Mouse (Mus musculus): ENCODE measurements around the gene Gm28053. TPM values are rescaled to one million over a fixed set of nuclear protein-coding genes. Genes with fewer than 3 reads are reported as not detected.

The Gm28053 gene
- polyA plus RNA-seq, 1 experiment from 2014 or later: 2.3 TPM

- Histone ChIP-seq H3K9ac (ENCODE audit: low read length) (peak overlapping the region; percentile 45; the same call in 1 of the 2 replicates), H3K27ac (ENCODE audit: low read length) (peak overlapping the region; percentile 82), H3K4me3 (ENCODE audit: low read length) (peak overlapping the region; percentile 39), H3K9me3 (replicated peaks; ENCODE audit: control insufficient read depth, low read length) (no peaks in the 10 kb centered on the region), H3K36me3 (ENCODE audit: control insufficient read depth, insufficient read depth) (no peaks in the 10 kb centered on the region), H3K4me1 (ENCODE audit: control insufficient read depth, insufficient read depth, low read length) (no peaks in the 10 kb centered on the region), H3K4me2 (ENCODE audit: low read depth, low read length) (peak overlapping the region; percentile 34), H3K27me3 (ENCODE audit: control insufficient read depth, insufficient read depth, low read length) (no peaks in the 10 kb centered on the region)
- 74% methylated on average over 7 of the region's 7 CpGs for WGBS
- no peak for ATAC-seq (replicated peaks; ENCODE audit: extremely low read depth, insufficient read depth, low FRiP score)
Observed at GRCm38 (mm10) chr6:48685694-48686665, 32.4 kb upstream of the Gm28053 start.

- H3K4me3 ChIP-seq (ENCODE audit: low read length): no peak overlapping the region
- no peak overlapping the region for H3K9ac ChIP-seq (ENCODE audit: low read length)
- no peak overlapping the region for H3K27ac ChIP-seq (ENCODE audit: low read length)
- peak overlapping the region; percentile 7; the same call in 1 of the 2 replicates for H3K4me2 ChIP-seq (ENCODE audit: low read depth, low read length)
- no peaks in the 10 kb centered on the region for H3K9me3 ChIP-seq (replicated peaks; ENCODE audit: control insufficient read depth, low read length)
- ATAC-seq (replicated peaks; ENCODE audit: extremely low read depth, insufficient read depth, low FRiP score): no peak
- no peaks in the 10 kb centered on the region for H3K27me3 ChIP-seq (ENCODE audit: control insufficient read depth, insufficient read depth, low read length)
- no peaks in the 10 kb centered on the region for H3K36me3 ChIP-seq (ENCODE audit: control insufficient read depth, insufficient read depth)
- 50% methylated on average over 2 of the region's 2 CpGs for WGBS
- H3K4me1 ChIP-seq (ENCODE audit: control insufficient read depth, insufficient read depth, low read length): no peaks in the 10 kb centered on the region
Observed at GRCm38 (mm10) chr6:48687077-48687476, 31.3 kb upstream of the Gm28053 start.

GRCm38 (mm10) chr6:48689320-48689719 is 29.1 kb upstream of the Gm28053 start:
- Histone ChIP-seq H3K9ac (ENCODE audit: low read length) (no peak overlapping the region), H3K4me1 (ENCODE audit: control insufficient read depth, insufficient read depth, low read length) (no peaks in the 10 kb centered on the region), H3K4me3 (ENCODE audit: low read length) (no peak overlapping the region), H3K27ac (ENCODE audit: low read length) (no peak overlapping the region), H3K36me3 (ENCODE audit: control insufficient read depth, insufficient read depth) (no peaks in the 10 kb centered on the region), H3K9me3 (replicated peaks; ENCODE audit: control insufficient read depth, low read length) (no peaks in the 10 kb centered on the region), H3K27me3 (ENCODE audit: control insufficient read depth, insufficient read depth, low read length) (no peaks in the 10 kb centered on the region), H3K4me2 (ENCODE audit: low read depth, low read length) (no peak overlapping the region)
- WGBS: 67% methylated on average over 2 of the region's 2 CpGs
- ATAC-seq (replicated peaks; ENCODE audit: extremely low read depth, insufficient read depth, low FRiP score): no peak

- H3K9ac ChIP-seq (ENCODE audit: low read length): no peak overlapping the region
Observed at GRCm38 (mm10) chr6:48692962-48693361, 25.4 kb upstream of the Gm28053 start.

GRCm38 (mm10) chr6:48696830-48697554 is 21.4 kb upstream of the Gm28053 start:
- no peak overlapping the region for H3K9ac ChIP-seq (ENCODE audit: low read length)
- no peaks in the 10 kb centered on the region for H3K4me1 ChIP-seq (ENCODE audit: control insufficient read depth, insufficient read depth, low read length)
- no peak overlapping the region for H3K4me2 ChIP-seq (ENCODE audit: low read depth, low read length)
- peaks cover under 1% of the 10 kb centered on the region; the same call in 1 of the 2 replicates for H3K36me3 ChIP-seq (ENCODE audit: control insufficient read depth, insufficient read depth)
- peak overlapping the region; percentile 49 for H3K27ac ChIP-seq (ENCODE audit: low read length)
- no peak for ATAC-seq (replicated peaks; ENCODE audit: extremely low read depth, insufficient read depth, low FRiP score)
- no peaks in the 10 kb centered on the region for H3K9me3 ChIP-seq (replicated peaks; ENCODE audit: control insufficient read depth, low read length)
- no peak overlapping the region for H3K4me3 ChIP-seq (ENCODE audit: low read length)
- H3K27me3 ChIP-seq (ENCODE audit: control insufficient read depth, insufficient read depth, low read length): no peaks in the 10 kb centered on the region
- 72% methylated on average over 4 of the region's 4 CpGs for WGBS

More at GRCm38 (mm10) chr6:48692962-48693361, 25.4 kb upstream of the Gm28053 start:
- no peak for ATAC-seq (replicated peaks; ENCODE audit: extremely low read depth, insufficient read depth, low FRiP score)
- Histone ChIP-seq H3K4me3 (ENCODE audit: low read length) (no peak overlapping the region), H3K4me2 (ENCODE audit: low read depth, low read length) (no peak overlapping the region), H3K36me3 (ENCODE audit: control insufficient read depth, insufficient read depth) (no peaks in the 10 kb centered on the region), H3K4me1 (ENCODE audit: control insufficient read depth, insufficient read depth, low read length) (no peaks in the 10 kb centered on the region), H3K27ac (ENCODE audit: low read length) (no peak overlapping the region), H3K9me3 (replicated peaks; ENCODE audit: control insufficient read depth, low read length) (no peaks in the 10 kb centered on the region), H3K27me3 (ENCODE audit: control insufficient read depth, insufficient read depth, low read length) (no peaks in the 10 kb centered on the region)
- WGBS: 73% methylated on average over 6 of the region's 6 CpGs

- peaks cover 4% of the 10 kb centered on the region; the same call in 1 of the 2 replicates for H3K36me3 ChIP-seq (ENCODE audit: control insufficient read depth, insufficient read depth)
- peak overlapping the region; percentile 49 for H3K27ac ChIP-seq (ENCODE audit: low read length)
- H3K4me2 ChIP-seq (ENCODE audit: low read depth, low read length): no peak overlapping the region
- no peak overlapping the region for H3K4me3 ChIP-seq (ENCODE audit: low read length)
- 45% methylated on average over 1 of the region's 1 CpGs for WGBS
- no peak for ATAC-seq (replicated peaks; ENCODE audit: extremely low read depth, insufficient read depth, low FRiP score)
- H3K9me3 ChIP-seq (replicated peaks; ENCODE audit: control insufficient read depth, low read length): no peaks in the 10 kb centered on the region
- H3K4me1 ChIP-seq (ENCODE audit: control insufficient read depth, insufficient read depth, low read length): no peaks in the 10 kb centered on the region
- H3K27me3 ChIP-seq (ENCODE audit: control insufficient read depth, insufficient read depth, low read length): no peaks in the 10 kb centered on the region
- no peak overlapping the region for H3K9ac ChIP-seq (ENCODE audit: low read length)
Observed at GRCm38 (mm10) chr6:48697555-48697930, 20.9 kb upstream of the Gm28053 start.

- Histone ChIP-seq H3K27ac (ENCODE audit: low read length) (peak overlapping the region; percentile 61), H3K27me3 (ENCODE audit: control insufficient read depth, insufficient read depth, low read length) (no peaks in the 10 kb centered on the region), H3K4me2 (ENCODE audit: low read depth, low read length) (no peak overlapping the region), H3K36me3 (ENCODE audit: control insufficient read depth, insufficient read depth) (peaks cover 4% of the 10 kb centered on the region; the same call in 1 of the 2 replicates), H3K9ac (ENCODE audit: low read length) (no peak overlapping the region), H3K4me3 (ENCODE audit: low read length) (no peak overlapping the region), H3K4me1 (ENCODE audit: control insufficient read depth, insufficient read depth, low read length) (no peaks in the 10 kb centered on the region), H3K9me3 (replicated peaks; ENCODE audit: control insufficient read depth, low read length) (no peaks in the 10 kb centered on the region)
- no peak for ATAC-seq (replicated peaks; ENCODE audit: extremely low read depth, insufficient read depth, low FRiP score)
- WGBS: 79% methylated on average over 7 of the region's 7 CpGs
Observed at GRCm38 (mm10) chr6:48698066-48698856, 20.1 kb upstream of the Gm28053 start.

- 58% methylated on average over 3 of the region's 3 CpGs for WGBS
- Histone ChIP-seq H3K27me3 (ENCODE audit: control insufficient read depth, insufficient read depth, low read length) (no peaks in the 10 kb centered on the region), H3K9ac (ENCODE audit: low read length) (no peak overlapping the region), H3K27ac (ENCODE audit: low read length) (peak overlapping the region; percentile 61), H3K4me1 (ENCODE audit: control insufficient read depth, insufficient read depth, low read length) (no peaks in the 10 kb centered on the region), H3K4me2 (ENCODE audit: low read depth, low read length) (no peak overlapping the region), H3K9me3 (replicated peaks; ENCODE audit: control insufficient read depth, low read length) (no peaks in the 10 kb centered on the region), H3K4me3 (ENCODE audit: low read length) (no peak overlapping the region), H3K36me3 (ENCODE audit: control insufficient read depth, insufficient read depth) (peaks cover 4% of the 10 kb centered on the region; the same call in 1 of the 2 replicates)
- no peak for ATAC-seq (replicated peaks; ENCODE audit: extremely low read depth, insufficient read depth, low FRiP score)
Observed at GRCm38 (mm10) chr6:48698888-48699287, 19.5 kb upstream of the Gm28053 start.

All from heart, embryonic 16.5 days (tissue).